Mouse (Mus musculus): ENCODE results near the gene Cdv3. TPM values are rescaled to one million over a fixed set of nuclear protein-coding genes. Genes with fewer than 3 reads are reported as not detected.

The Cdv3 gene
- polyA plus RNA-seq, 1 experiment from 2014 or later = 85.0 TPM

DNA sequence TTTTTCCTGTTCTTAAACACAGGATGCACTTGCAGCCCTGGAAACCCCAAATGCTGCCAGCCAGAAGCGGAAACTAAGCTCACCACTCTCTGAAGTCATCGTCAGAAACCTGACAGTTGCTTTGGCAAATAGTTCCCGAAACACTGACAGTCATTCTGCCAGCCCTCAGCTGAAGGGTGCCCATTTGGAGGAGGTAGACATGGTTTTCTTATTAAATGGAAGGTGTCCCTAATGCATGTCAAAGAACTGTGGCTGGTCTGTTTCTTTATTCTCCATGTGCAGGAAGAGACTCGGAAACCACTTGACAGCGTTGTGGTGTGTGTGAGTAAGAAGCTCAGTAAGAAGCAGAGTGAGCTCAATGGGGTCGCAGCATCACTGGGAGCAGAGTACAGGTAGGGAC is 33.0 kb downstream of the Cdv3 start:
- Histone ChIP-seq H3K4me2 (ENCODE audit: low read length) (no peak overlapping the region), H3K9me3 (ENCODE audit: control insufficient read depth, low read length) (no peaks in the 10 kb centered on the region), H3K27ac (ENCODE audit: low read depth) (no peak overlapping the region), H3K4me3 (ENCODE audit: low read depth, low read length) (no peak overlapping the region), H3K27me3 (replicated peaks; ENCODE audit: control insufficient read depth, insufficient read depth, low read length) (no peaks in the 10 kb centered on the region), H3K4me1 (replicated peaks; ENCODE audit: control insufficient read depth, insufficient read depth, low read length) (no peaks in the 10 kb centered on the region), H3K9ac (ENCODE audit: low read length) (no peak overlapping the region), H3K36me3 (ENCODE audit: control insufficient read depth, insufficient read depth, low read length) (peaks cover 96% of the 10 kb centered on the region)
- ATAC-seq (replicated peaks; ENCODE audit: low FRiP score, low TSS enrichment, low read depth) (no peak), DNase-seq (ENCODE audit: low spot score) (peak; percentile 21)
- 90% methylated on average over 6 of the region's 6 CpGs for WGBS

DNA sequence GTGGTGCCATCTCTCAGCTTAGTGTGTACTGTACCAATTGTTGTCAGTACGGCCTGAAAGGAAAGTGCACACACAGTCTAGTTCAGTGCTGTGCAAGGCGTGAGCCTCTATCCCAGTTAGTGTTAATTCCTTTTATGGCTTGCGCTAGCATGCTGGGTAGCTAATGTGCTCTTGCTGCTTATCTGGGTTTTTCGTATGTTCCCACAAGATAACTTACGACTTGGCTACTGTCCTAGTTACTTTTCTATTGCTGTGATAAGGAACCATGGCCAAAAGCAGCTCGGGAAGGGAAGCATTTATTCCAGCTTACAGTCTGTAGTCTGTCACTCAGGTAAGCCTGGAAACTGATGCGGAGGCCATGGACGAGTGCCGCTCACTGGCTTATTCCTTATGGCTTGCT is 39.2 kb downstream of the Cdv3 start:
- Histone ChIP-seq H3K36me3 (ENCODE audit: control insufficient read depth, insufficient read depth, low read length) (peaks cover 97% of the 10 kb centered on the region), H3K9ac (ENCODE audit: low read length) (no peak overlapping the region), H3K27me3 (replicated peaks; ENCODE audit: control insufficient read depth, insufficient read depth, low read length) (no peaks in the 10 kb centered on the region), H3K4me2 (ENCODE audit: low read length) (no peak overlapping the region), H3K9me3 (ENCODE audit: control insufficient read depth, low read length) (no peaks in the 10 kb centered on the region), H3K4me1 (replicated peaks; ENCODE audit: control insufficient read depth, insufficient read depth, low read length) (no peaks in the 10 kb centered on the region), H3K27ac (ENCODE audit: low read depth) (no peak overlapping the region), H3K4me3 (ENCODE audit: low read depth, low read length) (no peak overlapping the region)
- no peak for DNase-seq (ENCODE audit: low spot score)
- ATAC-seq (replicated peaks; ENCODE audit: low FRiP score, low TSS enrichment, low read depth) = no peak
- 83% methylated on average over 9 of the region's 9 CpGs for WGBS

DNA sequence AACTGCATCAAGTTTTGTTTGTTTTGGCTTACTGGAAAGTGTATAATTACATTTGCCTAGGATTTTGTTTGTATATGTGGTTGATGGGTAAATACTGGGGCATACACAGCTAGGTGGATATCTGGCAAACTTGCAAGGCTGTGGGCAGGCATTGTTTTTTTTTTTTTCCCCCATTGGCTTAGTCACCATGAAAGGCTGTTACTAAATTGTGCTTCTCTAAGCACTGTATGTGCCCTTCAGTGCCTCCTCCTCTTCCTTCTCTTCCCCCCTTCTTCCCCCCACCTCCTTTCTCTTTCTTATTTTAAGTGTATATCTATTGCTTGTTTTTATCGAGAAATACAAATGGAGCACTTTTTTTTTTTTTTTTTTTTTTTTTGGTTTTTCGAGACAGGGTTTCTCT is 41.0 kb downstream of the Cdv3 start:
- Histone ChIP-seq H3K4me3 (ENCODE audit: low read depth, low read length) (no peak overlapping the region), H3K27me3 (replicated peaks; ENCODE audit: control insufficient read depth, insufficient read depth, low read length) (no peaks in the 10 kb centered on the region), H3K4me2 (ENCODE audit: low read length) (no peak overlapping the region), H3K36me3 (ENCODE audit: control insufficient read depth, insufficient read depth, low read length) (peaks cover 100% of the 10 kb centered on the region), H3K4me1 (replicated peaks; ENCODE audit: control insufficient read depth, insufficient read depth, low read length) (no peaks in the 10 kb centered on the region), H3K9me3 (ENCODE audit: control insufficient read depth, low read length) (no peaks in the 10 kb centered on the region), H3K27ac (ENCODE audit: low read depth) (no peak overlapping the region), H3K9ac (ENCODE audit: low read length) (no peak overlapping the region)
- 93% methylated on average over 1 of the region's 2 CpGs for WGBS
- DNase-seq (ENCODE audit: low spot score) = no peak
- no peak for ATAC-seq (replicated peaks; ENCODE audit: low FRiP score, low TSS enrichment, low read depth)

DNA sequence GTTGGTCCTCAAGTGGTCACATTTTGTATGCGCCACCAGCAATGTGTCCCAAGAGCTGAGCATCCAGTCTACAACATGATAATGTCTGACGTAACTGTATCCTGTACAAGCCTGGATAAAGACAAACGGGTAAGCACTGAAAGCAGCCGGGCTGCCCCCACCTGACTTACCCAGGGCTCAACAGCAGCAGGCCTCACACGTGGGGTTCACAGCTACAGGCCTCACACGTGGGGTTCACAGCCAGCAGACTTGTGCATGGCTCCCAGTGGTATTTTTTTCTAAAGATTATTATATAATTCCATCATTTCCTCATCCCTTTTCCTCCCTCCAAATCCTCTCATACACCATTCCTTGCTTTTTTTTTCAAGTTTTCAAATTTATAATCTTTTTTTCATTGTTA is 55.8 kb downstream of the Cdv3 start:
- peaks cover 75% of the 10 kb centered on the region for H3K36me3 ChIP-seq (ENCODE audit: control insufficient read depth, insufficient read depth, low read length)
- no peaks in the 10 kb centered on the region for H3K27me3 ChIP-seq (replicated peaks; ENCODE audit: control insufficient read depth, insufficient read depth, low read length)
- no peak overlapping the region for H3K4me3 ChIP-seq (ENCODE audit: low read depth, low read length)
- no peak overlapping the region for H3K4me2 ChIP-seq (ENCODE audit: low read length)
- DNase-seq (ENCODE audit: low spot score) = no peak
- H3K4me1 ChIP-seq (replicated peaks; ENCODE audit: control insufficient read depth, insufficient read depth, low read length) = 0 out of 2 replicates have a peak, but pooled peaks cover 7% of the 10 kb centered on the region
- 92% methylated on average over 6 of the region's 6 CpGs for WGBS
- H3K9me3 ChIP-seq (ENCODE audit: control insufficient read depth, low read length) = no peaks in the 10 kb centered on the region
- ATAC-seq (replicated peaks; ENCODE audit: low FRiP score, low TSS enrichment, low read depth) = no peak
- H3K27ac ChIP-seq (ENCODE audit: low read depth) = no peak overlapping the region
- no peak overlapping the region for H3K9ac ChIP-seq (ENCODE audit: low read length)

DNA sequence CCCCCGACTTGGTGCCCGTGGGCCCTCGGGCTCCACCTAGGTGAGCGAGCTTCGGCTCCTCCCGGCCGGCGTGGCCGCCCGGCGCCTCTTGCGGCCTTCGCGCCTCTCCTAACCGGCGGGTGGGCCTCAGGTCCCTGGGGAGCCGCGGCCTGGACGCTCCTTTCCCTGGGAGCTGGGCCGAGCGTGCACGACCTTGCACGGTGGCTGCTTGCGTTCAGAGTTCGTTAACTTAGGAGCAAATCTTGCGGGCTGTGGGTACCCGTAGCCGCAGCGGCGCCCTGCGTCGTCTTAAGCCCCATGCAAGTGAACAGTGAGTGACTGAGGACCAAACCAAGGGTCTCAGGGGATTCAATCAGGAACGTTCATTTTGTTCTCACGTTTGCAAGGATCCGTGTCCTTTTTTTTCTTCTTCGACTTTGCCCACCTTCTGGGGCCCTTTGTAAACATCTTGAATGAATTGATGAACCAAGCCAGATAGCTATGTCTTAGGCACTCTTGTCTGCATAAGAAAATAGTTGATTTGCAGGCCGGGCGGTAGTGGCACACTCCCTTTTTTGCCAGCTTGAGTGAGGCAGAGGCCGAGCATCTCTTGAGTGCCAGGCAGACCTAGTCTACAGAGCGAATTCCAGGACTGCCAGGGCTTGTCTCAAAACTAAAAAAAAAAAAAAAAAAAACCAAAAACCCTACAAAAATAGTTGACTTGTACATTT is 60.2 kb downstream of the Cdv3 start:
- WGBS = under 1% methylated on average over 40 of the region's 40 CpGs
- peak overlapping the region; percentile 64 for H3K4me2 ChIP-seq (ENCODE audit: low read length)
- H3K9ac ChIP-seq (ENCODE audit: low read length) = peak overlapping the region; percentile 92
- peak overlapping the region; percentile 91 for H3K4me3 ChIP-seq (ENCODE audit: low read depth, low read length)
- DNase-seq (ENCODE audit: low spot score) = peak; percentile 84
- H3K27ac ChIP-seq (ENCODE audit: low read depth) = peak overlapping the region; percentile 85
- peak; percentile 82 for ATAC-seq (replicated peaks; ENCODE audit: low FRiP score, low TSS enrichment, low read depth)
- H3K4me1 ChIP-seq (replicated peaks; ENCODE audit: control insufficient read depth, insufficient read depth, low read length) = 0 out of 2 replicates have a peak, but pooled peaks cover 7% of the 10 kb centered on the region
- H3K36me3 ChIP-seq (ENCODE audit: control insufficient read depth, insufficient read depth, low read length) = peaks cover 34% of the 10 kb centered on the region
- no peaks in the 10 kb centered on the region for H3K9me3 ChIP-seq (ENCODE audit: control insufficient read depth, low read length)
- H3K27me3 ChIP-seq (replicated peaks; ENCODE audit: control insufficient read depth, insufficient read depth, low read length) = no peaks in the 10 kb centered on the region

DNA sequence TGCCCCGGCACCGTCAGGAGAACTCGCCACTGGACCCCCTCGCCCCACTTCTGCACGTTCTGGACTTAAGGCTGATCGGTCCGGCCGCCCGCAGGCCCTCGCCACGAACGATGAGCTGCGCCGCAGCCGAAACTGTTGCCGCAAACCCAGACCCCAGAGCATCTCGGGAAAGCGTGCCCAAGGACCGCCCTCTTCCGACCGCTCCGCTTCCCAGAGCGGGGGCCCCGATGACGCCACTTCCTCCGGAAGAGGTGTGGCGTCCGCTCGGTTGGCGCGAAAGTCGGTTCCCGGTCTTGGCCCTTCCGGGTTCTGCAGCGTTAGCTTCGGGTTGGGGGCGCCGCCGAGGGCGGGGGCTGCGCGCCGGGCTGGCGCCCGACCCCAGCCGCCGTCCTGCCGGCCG is 60.7 kb downstream of the Cdv3 start, which contains the start of the genes 1300017J02Rik and Topbp1:
TSS of gene 1300017J02Rik (minus strand) at position 156 of the 400 bp plus-strand sequence.
TSS of gene Topbp1 (plus strand) at position 289 of the 400 bp plus-strand sequence.
- DNase-seq (ENCODE audit: low spot score) (peak; percentile 94), ATAC-seq (replicated peaks; ENCODE audit: low FRiP score, low TSS enrichment, low read depth) (peak; percentile 96)
- under 1% methylated on average over 49 of the region's 49 CpGs for WGBS

More for the DNA sequence above, 60.7 kb downstream of the Cdv3 start, which contains the start of the genes 1300017J02Rik and Topbp1:
- Histone ChIP-seq H3K27me3 (replicated peaks; ENCODE audit: control insufficient read depth, insufficient read depth, low read length) (no peaks in the 10 kb centered on the region), H3K36me3 (ENCODE audit: control insufficient read depth, insufficient read depth, low read length) (peaks cover 28% of the 10 kb centered on the region), H3K4me3 (ENCODE audit: low read depth, low read length) (peak within 1 kb of the TSS; percentile 91), H3K9me3 (ENCODE audit: control insufficient read depth, low read length) (no peaks in the 10 kb centered on the region), H3K4me2 (ENCODE audit: low read length) (peak within 1 kb of the TSS; percentile 64), H3K9ac (ENCODE audit: low read length) (peak within 1 kb of the TSS; percentile 92), H3K4me1 (replicated peaks; ENCODE audit: control insufficient read depth, insufficient read depth, low read length) (0 out of 2 replicates have a peak, but pooled peaks cover 7% of the 10 kb centered on the region), H3K27ac (ENCODE audit: low read depth) (peak within 1 kb of the TSS; percentile 85)

Other genes with a start within 250 kb of the Cdv3 start
- 58.6 and 59.5 TPM in 2 replicates for gene Srprb, start 163.7 kb downstream of the Cdv3 start, polyA plus RNA-seq (2014; fragmentation: Nextera tagmentation; extraction: Ambion mirVana)
- gene Gm20425, start 135.5 kb downstream of the Cdv3 start, polyA plus RNA-seq (2014; fragmentation: Nextera tagmentation; extraction: Ambion mirVana) = 3.9 TPM in 1 of 2 replicates, not detected in the other
- 77.5 and 85.0 TPM in 2 replicates for gene Trf, start 135.4 kb downstream of the Cdv3 start, polyA plus RNA-seq (2014; fragmentation: Nextera tagmentation; extraction: Ambion mirVana)
- gene 1300017J02Rik, start 60.8 kb downstream of the Cdv3 start, polyA plus RNA-seq (2014; fragmentation: Nextera tagmentation; extraction: Ambion mirVana) = 1.1 TPM in 2 replicates
- gene Topbp1, start 60.6 kb downstream of the Cdv3 start, polyA plus RNA-seq (2014; fragmentation: Nextera tagmentation; extraction: Ambion mirVana) = 68.9 and 74.6 TPM in 2 replicates
- gene Bfsp2, start 114.6 kb upstream of the Cdv3 start, polyA plus RNA-seq (2014; fragmentation: Nextera tagmentation; extraction: Ambion mirVana) = 0.24 and 0.30 TPM in 2 replicates

Data from intestine, embryonic 14.5 days (tissue).